ENCODE assay signal across 8 mouse cellular contexts in the genomic region with DNA sequence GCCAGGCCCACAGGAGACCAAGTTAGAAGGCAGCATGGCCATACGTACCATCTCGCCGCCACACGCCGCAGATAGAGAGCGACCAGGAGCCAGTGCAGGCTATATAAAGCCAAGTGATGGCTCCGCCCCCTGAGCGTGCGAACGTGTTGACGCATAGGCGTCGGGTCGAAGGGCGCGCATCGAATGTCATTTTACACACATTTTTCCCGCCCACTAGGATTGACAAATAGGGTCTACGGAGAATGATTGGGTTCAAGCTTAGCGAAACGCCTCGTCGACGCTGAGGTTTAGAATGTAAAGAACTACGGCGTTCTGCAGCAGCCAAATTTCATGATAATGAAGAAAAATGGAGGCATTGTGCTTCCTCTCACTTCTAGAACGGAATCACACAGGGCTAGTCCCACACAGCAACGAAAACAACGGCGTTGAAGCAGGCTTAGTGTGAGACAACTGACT. TPM values are rescaled to one million over a fixed set of nuclear protein-coding genes. Genes with fewer than 3 reads are reported as not detected.
DNase-seq lines count a peak whose midpoint lies in the region; ATAC-seq and TF ChIP-seq lines count a peak whose summit lies in the region.

No protein-coding gene starts in this region.

- H3K9ac ChIP-seq in heart, embryonic 11.5 days (ENCODE audit: low read depth, low read length) = peak overlapping the region; percentile 96
- peak overlapping the region; percentile 99 for H3K9ac ChIP-seq in kidney, embryonic 16.5 days (replicated peaks; ENCODE audit: low read length)
- H3K9ac ChIP-seq in liver, adult 2 months (ENCODE audit: low read depth, low read length) = peak overlapping the region; percentile 96

- peak; percentile 99 for DNase-seq in B cell, adult 2 months
- peak; percentile 100 for DNase-seq in brain, adult 2 months (ENCODE audit: low read depth, low spot score)
- DNase-seq in liver, adult 2 months (ENCODE audit: extremely low read depth, low read depth, low spot score) = peak; percentile 97
- DNase-seq in splenic B cell, adult 2 months (ENCODE audit: low read depth, low spot score) = peak; percentile 100

- H3K4me1 ChIP-seq in heart, embryonic 11.5 days (ENCODE audit: control insufficient read depth, insufficient read depth, low read length) = peaks cover 22% of the 10 kb centered on the region
- peaks cover 29% of the 10 kb centered on the region for H3K4me1 ChIP-seq in kidney, embryonic 16.5 days (ENCODE audit: insufficient read depth, low read length)
- H3K4me1 ChIP-seq in liver, adult 2 months (ENCODE audit: control insufficient read depth, insufficient read depth, low read length) = peaks cover 10% of the 10 kb centered on the region

- peaks cover 33% of the 10 kb centered on the region for H3K36me3 ChIP-seq in heart, embryonic 11.5 days (ENCODE audit: control insufficient read depth, insufficient read depth, low read length)
- peaks cover 38% of the 10 kb centered on the region for H3K36me3 ChIP-seq in kidney, embryonic 16.5 days (ENCODE audit: insufficient read depth, low read length)
- peaks cover 38% of the 10 kb centered on the region for H3K36me3 ChIP-seq in liver, adult 2 months (ENCODE audit: control insufficient read depth, insufficient read depth, low read length)
- peaks cover 42% of the 10 kb centered on the region for H3K36me3 ChIP-seq in myocyte (ENCODE audit: control insufficient read depth, insufficient read depth)
- peaks cover 15% of the 10 kb centered on the region for H3K36me3 ChIP-seq in splenic B cell, adult 2 months (ENCODE audit: control insufficient read depth, insufficient read depth, low read length, poor library complexity, severe bottlenecking)

- H3K27ac ChIP-seq in heart, embryonic 11.5 days (ENCODE audit: low read depth, low read length) = peak overlapping the region; percentile 91
- peak overlapping the region; percentile 95 for H3K27ac ChIP-seq in kidney, embryonic 16.5 days (ENCODE audit: low read length)
- peak overlapping the region; percentile 85 for H3K27ac ChIP-seq in liver, adult 2 months (replicated peaks; ENCODE audit: insufficient read depth, low read depth, low read length)

- H3K27me3 ChIP-seq in heart, embryonic 11.5 days (ENCODE audit: control insufficient read depth, insufficient read depth, low read length) = no peaks in the 10 kb centered on the region
- no peaks in the 10 kb centered on the region for H3K27me3 ChIP-seq in kidney, embryonic 16.5 days (ENCODE audit: insufficient read depth, low read length)
- no peaks in the 10 kb centered on the region for H3K27me3 ChIP-seq in liver, adult 2 months (ENCODE audit: control insufficient read depth, insufficient read depth, low read length)
- H3K27me3 ChIP-seq in myocyte (ENCODE audit: control insufficient read depth, insufficient read depth, insufficient read length) = no peaks in the 10 kb centered on the region
- no peaks in the 10 kb centered on the region for H3K27me3 ChIP-seq in splenic B cell, adult 2 months (ENCODE audit: control insufficient read depth, insufficient read depth, low read length, poor library complexity, severe bottlenecking)

- peak overlapping the region; percentile 85 for H3K4me3 ChIP-seq in heart, embryonic 11.5 days (ENCODE audit: low read depth, low read length)
- peak overlapping the region; percentile 95 for H3K4me3 ChIP-seq in kidney, embryonic 16.5 days (ENCODE audit: low read length)
- peak overlapping the region; percentile 93 for H3K4me3 ChIP-seq in liver, adult 2 months (ENCODE audit: insufficient read depth, low read depth, low read length)
- peak overlapping the region; percentile 91 for H3K4me3 ChIP-seq in myocyte

- TF ChIP-seq POLR2A in liver, adult 2 months (IDR thresholded peaks at IDR 0.05; ENCODE audit: extremely low read depth, insufficient read depth, low read length) = peak; percentile 100
- TF ChIP-seq POLR2A in myocyte (IDR thresholded peaks at IDR 0.05; ENCODE audit: insufficient read length, low read depth) = peak; percentile 99

- WGBS in heart, embryonic 11.5 days (ENCODE audit: insufficient replicate concordance) = under 1% methylated on average over 30 of the region's 30 CpGs
- WGBS in kidney, embryonic 16.5 days = under 1% methylated on average over 30 of the region's 30 CpGs
- under 1% methylated on average over 30 of the region's 30 CpGs for WGBS in liver, adult 2 months

- ATAC-seq in erythroblast, adult 5-6 weeks (replicated peaks; ENCODE audit: low FRiP score, poor library complexity, severe bottlenecking) = peak; percentile 86
- ATAC-seq in heart, embryonic 11.5 days (replicated peaks; ENCODE audit: insufficient number of reproducible peaks, low FRiP score, low TSS enrichment) = peak; percentile 92
- ATAC-seq in kidney, embryonic 16.5 days (ENCODE audit: low FRiP score, low TSS enrichment) = peak; percentile 95

- H3ac ChIP-seq in myocyte (ENCODE audit: control insufficient read depth, insufficient read length) = peak overlapping the region; percentile 32

- H3K9me3 ChIP-seq in heart, embryonic 11.5 days (replicated peaks; ENCODE audit: control insufficient read depth, low read length) = no peaks in the 10 kb centered on the region
- no peaks in the 10 kb centered on the region; the same call in 1 of the 2 replicates for H3K9me3 ChIP-seq in kidney, embryonic 16.5 days (ENCODE audit: low read length)

- H3K4me2 ChIP-seq in heart, embryonic 11.5 days = peak overlapping the region; percentile 88
- peak overlapping the region; percentile 80 for H3K4me2 ChIP-seq in kidney, embryonic 16.5 days (replicated peaks; ENCODE audit: low read depth, low read length)
- peak overlapping the region; percentile 97 for H3K4me2 ChIP-seq in myocyte (ENCODE audit: low read depth)

- peak; percentile 15; the same call in 1 of the 2 replicates for TF ChIP-seq CTCF in liver, adult 2 months (IDR thresholded peaks at IDR 0.05; ENCODE audit: low read depth, low read length)

- no peaks in the 10 kb centered on the region for H3K79me2 ChIP-seq in liver, adult 2 months (ENCODE audit: control insufficient read depth, insufficient read depth, low read length)
- H3K79me2 ChIP-seq in myocyte (ENCODE audit: control insufficient read depth, insufficient read depth) = peaks cover 36% of the 10 kb centered on the region

TF ChIP-seq in myocyte, 11 proteins besides CTCF, POLR2A, EP300 and RAD21:
- TF ChIP-seq SRF (IDR thresholded peaks at IDR 0.05; ENCODE audit: control insufficient read depth, insufficient read length, low read depth) = peak; percentile 75
- TF ChIP-seq TCF12 (IDR thresholded peaks at IDR 0.05; ENCODE audit: insufficient read depth, poor library complexity, severe bottlenecking) = no peak
- TF ChIP-seq USF1 (IDR thresholded peaks at IDR 0.05; ENCODE audit: low read depth) = peak; percentile 8
- TF ChIP-seq REST (IDR thresholded peaks at IDR 0.05; ENCODE audit: insufficient read depth, insufficient read length) = peak; percentile 65
- TF ChIP-seq MYOD1 (IDR thresholded peaks at IDR 0.05; ENCODE audit: control insufficient read depth in 1 of 3, insufficient read length in 2 of 3, low read depth in 2 of 3) = peak in 1 of 3 experiments; percentile 61
- TF ChIP-seq MAX (IDR thresholded peaks at IDR 0.05; ENCODE audit: low read depth) = peak; percentile 43
- TF ChIP-seq POLR2AphosphoS2 (IDR thresholded peaks at IDR 0.05; ENCODE audit: insufficient read length, low read depth) = peak; percentile 100
- TF ChIP-seq MYOG (IDR thresholded peaks at IDR 0.05; ENCODE audit: control insufficient read depth in 1 of 3, insufficient read depth in 1 of 3, insufficient read length in 2 of 3, low read depth in 2 of 3) = peak in 1 of 3 experiments; percentile 24
- TF ChIP-seq TCF3 (IDR thresholded peaks at IDR 0.05; ENCODE audit: insufficient read length, low read depth) = no peak
- peak; percentile 73 for TF ChIP-seq CEBPB (IDR thresholded peaks at IDR 0.05; ENCODE audit: insufficient read depth, poor library complexity, severe bottlenecking)
- TF ChIP-seq E2F4 (IDR thresholded peaks at IDR 0.05; ENCODE audit: insufficient read depth) = peak; percentile 83
TF ChIP-seq in myocyte: peak in this region for 9.

RNA-seq across cellular contexts. Expression of a gene that starts 7.8 kb away (rescaled TPM):
- 5.8 and 8.6 TPM in 2 replicates for total RNA-seq in erythroblast, adult 5-6 weeks (2015; ENCODE audit: low replicate concordance)
- 6.0 and 7.1 TPM in 2 replicates for total RNA-seq in erythroblast, adult 5-6 weeks (2017; ENCODE audit: low replicate concordance)
- polyA plus RNA-seq in heart, embryonic 11.5 days (2014; fragmentation: Nextera tagmentation; extraction: Ambion mirVana) = 15.2 and 20.7 TPM in 2 replicates
- 14.3 and 16.0 TPM in 2 replicates for polyA plus RNA-seq in kidney, embryonic 16.5 days (2015; fragmentation: Nextera tagmentation; extraction: Ambion mirVana)
- 0.28 and 0.47 TPM in 2 replicates for total RNA-seq in liver, adult 2 months (2014; rRNA removed)
- 1.2 and 1.6 TPM in 2 replicates for polyA plus RNA-seq in liver, adult 2 months (2012; rRNA removed)
- polyA plus RNA-seq in myocyte (2012; fragmentation: generic; extraction: Trizol) = 54.7 TPM

RNA-seq across cellular contexts. Expression of a gene that starts 8.4 kb away (rescaled TPM):
- 449 and 474 TPM in 2 replicates for total RNA-seq in erythroblast, adult 5-6 weeks (2015; ENCODE audit: low replicate concordance)
- total RNA-seq in erythroblast, adult 5-6 weeks (2017; ENCODE audit: low replicate concordance) = 532 and 676 TPM in 2 replicates
- 861 and 879 TPM in 2 replicates for polyA plus RNA-seq in heart, embryonic 11.5 days (2014; fragmentation: Nextera tagmentation; extraction: Ambion mirVana)
- 981 and 1,131 TPM in 2 replicates for polyA plus RNA-seq in kidney, embryonic 16.5 days (2015; fragmentation: Nextera tagmentation; extraction: Ambion mirVana)
- total RNA-seq in liver, adult 2 months (2014; rRNA removed) = 399 and 467 TPM in 2 replicates
- 304 and 375 TPM in 2 replicates for polyA plus RNA-seq in liver, adult 2 months (2012; rRNA removed)
- 1,089 TPM for polyA plus RNA-seq in myocyte (2012; fragmentation: generic; extraction: Trizol)

RNA-seq across cellular contexts. Expression of a gene that starts 49.6 kb away (rescaled TPM):
- total RNA-seq in erythroblast, adult 5-6 weeks (2015; ENCODE audit: low replicate concordance) = 0.58 and 10.9 TPM in 2 replicates
- 6.5 and 13.5 TPM in 2 replicates for total RNA-seq in erythroblast, adult 5-6 weeks (2017; ENCODE audit: low replicate concordance)
- 18.8 and 25.1 TPM in 2 replicates for polyA plus RNA-seq in heart, embryonic 11.5 days (2014; fragmentation: Nextera tagmentation; extraction: Ambion mirVana)
- 44.1 and 44.7 TPM in 2 replicates for polyA plus RNA-seq in kidney, embryonic 16.5 days (2015; fragmentation: Nextera tagmentation; extraction: Ambion mirVana)
- total RNA-seq in liver, adult 2 months (2014; rRNA removed) = 4.1 and 4.3 TPM in 2 replicates
- polyA plus RNA-seq in liver, adult 2 months (2012; rRNA removed) = 5.0 and 5.1 TPM in 2 replicates
- polyA plus RNA-seq in myocyte (2012; fragmentation: generic; extraction: Trizol) = 33.3 TPM

Comparison
In these comparisons a context has a peak if more than half of its experiments do, and no peak if none do; other contexts are left out.
1. Peak in every context shown above with its lines: DNase-seq, ATAC-seq, H3K4me3 ChIP-seq and H3K27ac ChIP-seq.